Mouse (Mus musculus): Measurements from ENCODE around the gene Gm11492. TPM values are rescaled to one million over a fixed set of nuclear protein-coding genes. Genes with fewer than 3 reads are reported as not detected.
A peak's percentile ranks its signal among the peaks of the same experiment; 100 is the strongest.

The Gm11492 gene
- total RNA-seq (2021): not detected
- long read RNA-seq: 0 reads

DNA sequence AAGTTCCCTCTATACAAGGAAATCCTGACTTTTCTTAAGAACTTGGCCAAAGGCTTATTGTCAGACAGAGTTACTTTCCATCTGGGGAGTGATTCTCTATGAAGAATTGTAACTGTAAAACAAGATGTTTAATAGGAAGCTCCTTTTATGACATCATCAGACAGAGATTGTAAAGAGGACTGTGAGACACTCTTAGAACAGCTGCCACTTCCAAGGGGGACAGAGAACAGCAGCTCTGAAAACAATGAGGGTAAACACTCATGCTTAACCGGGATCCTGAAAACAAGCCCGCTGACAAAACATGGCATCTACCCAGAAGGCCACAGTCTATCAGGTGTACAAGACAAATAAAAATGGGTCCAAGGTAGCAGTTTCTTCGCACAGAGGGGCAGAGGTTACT, at the start of gene Gm11492:
Gene Gm11492 (plus strand): TSS at position 153 of the 400 bp plus-strand sequence.
- no peak for DNase-seq (ENCODE audit: low spot score in 2 of 2)

DNA sequence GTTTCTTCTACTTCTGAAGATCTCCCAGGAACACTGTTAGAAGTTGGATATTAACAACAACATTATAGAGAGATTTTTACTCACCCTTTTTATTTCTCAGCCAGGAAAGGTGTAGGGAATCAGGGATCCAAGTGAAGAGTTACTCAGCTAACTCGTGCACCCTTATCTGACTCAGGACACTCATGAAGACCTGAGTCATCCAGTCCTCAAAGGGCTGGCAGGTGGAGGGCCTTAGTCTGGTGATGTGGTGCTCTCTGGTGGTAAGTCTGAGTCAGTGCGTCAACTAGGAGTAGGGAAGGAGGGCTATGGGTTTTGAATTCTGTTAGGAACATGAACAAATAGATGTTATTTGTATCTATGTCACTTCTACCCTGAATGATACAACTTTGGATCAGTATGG, 47.2 kb upstream of the Gm11492 start:
- peak in 1 of 2 experiments; percentile 26 for DNase-seq (ENCODE audit: low spot score in 2 of 2)

DNA sequence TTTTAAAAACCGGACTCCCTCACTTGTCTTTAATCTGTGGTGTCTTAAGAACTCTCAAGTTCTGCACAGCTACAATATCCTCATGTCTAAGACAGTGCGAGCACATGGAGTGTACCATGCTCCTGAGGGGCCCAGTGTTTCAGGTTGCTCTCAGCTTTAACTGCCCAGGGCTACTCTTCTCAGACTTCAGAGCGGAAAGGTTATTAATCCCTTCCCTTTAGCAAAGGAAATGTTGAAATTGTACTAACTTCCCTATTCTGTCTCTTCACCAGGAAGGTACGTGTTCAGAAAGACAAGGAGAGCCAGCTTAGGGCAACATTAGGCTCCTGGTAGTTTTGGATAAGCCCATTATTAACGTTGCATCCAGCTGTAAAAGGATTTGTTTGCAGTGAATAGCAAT, 43.0 kb upstream of the Gm11492 start:
- DNase-seq (ENCODE audit: low spot score in 2 of 2): no peak

DNA sequence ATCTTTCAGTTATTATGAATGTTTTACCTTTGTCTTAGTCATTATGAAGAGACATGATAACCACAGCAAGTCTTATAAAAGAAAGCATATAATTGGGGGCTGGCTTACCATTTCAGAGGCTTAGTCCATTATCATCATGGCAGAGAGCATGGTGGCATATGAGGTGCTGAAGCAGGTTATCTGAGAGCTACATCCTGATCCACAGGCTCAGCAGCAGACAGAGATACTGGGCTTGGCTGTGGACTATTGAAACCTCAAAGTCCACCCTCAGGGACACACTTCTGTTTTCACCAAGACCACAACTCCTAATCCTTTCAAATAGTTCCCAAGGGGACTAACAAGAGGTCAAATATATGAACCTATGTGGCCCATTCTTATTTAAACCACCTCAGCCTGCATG, 42.5 kb upstream of the Gm11492 start:
- DNase-seq (ENCODE audit: low spot score in 2 of 2): no peak

DNA sequence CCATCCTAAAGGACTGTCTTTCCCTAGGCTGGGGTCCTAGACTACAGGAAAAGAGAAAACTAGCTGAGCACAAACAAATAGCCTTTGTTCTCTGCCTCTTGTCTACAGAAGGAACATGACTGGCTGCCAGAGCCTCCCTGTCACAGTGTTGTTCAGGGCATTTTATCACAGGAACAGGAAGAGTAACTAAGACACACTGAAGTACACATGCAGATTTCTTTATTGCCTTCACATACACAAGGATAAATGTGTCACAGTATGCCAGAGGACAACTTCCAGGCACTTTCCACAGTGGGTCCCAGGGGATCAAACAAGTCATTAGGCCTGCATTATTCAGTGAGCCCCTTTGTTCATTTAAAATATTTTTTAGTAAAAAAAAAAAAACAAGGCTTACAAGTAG, 41.7 kb upstream of the Gm11492 start:
- no peak for DNase-seq (ENCODE audit: low spot score in 2 of 2)

DNA sequence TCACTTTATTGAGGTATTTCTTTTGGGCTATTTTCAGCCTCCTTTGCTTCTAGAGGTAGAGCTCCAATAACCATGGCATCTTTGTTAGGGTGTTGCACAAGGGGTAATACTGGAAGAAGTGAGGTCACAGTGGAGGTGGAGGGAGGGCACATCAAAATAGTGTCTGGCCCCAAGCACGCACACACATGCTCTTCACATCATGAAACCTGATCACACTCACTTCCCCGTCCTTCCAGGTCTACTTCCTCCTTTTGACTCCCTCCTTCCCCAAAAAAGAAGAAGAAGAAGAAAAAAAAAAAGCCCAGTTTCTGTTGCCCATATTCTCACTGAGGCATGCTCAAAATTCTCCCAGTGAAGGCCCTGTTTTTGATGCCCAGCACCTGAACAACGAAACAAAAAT, 39.1 kb upstream of the Gm11492 start:
- no peak for DNase-seq (ENCODE audit: low spot score in 2 of 2)

DNA sequence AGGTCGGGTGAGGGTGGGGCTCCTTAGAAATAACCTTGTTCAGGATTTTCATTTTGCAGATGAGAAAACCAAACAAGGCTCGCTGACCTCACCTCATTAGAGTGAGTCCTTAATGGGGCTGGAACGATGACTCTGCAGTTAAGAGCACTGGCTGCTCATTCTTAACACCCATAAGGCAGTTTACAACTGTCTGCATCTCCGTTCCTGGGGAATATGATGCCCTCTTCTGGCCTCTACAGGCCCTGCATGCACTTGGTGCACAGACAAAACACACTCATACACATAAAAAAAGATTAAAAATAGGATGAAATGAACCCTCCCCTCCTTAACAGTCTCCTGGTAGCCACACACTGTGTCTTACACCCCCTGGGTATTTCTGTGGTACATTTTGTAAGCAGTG, 38.5 kb upstream of the Gm11492 start:
- DNase-seq (ENCODE audit: low spot score in 2 of 2): no peak

DNA sequence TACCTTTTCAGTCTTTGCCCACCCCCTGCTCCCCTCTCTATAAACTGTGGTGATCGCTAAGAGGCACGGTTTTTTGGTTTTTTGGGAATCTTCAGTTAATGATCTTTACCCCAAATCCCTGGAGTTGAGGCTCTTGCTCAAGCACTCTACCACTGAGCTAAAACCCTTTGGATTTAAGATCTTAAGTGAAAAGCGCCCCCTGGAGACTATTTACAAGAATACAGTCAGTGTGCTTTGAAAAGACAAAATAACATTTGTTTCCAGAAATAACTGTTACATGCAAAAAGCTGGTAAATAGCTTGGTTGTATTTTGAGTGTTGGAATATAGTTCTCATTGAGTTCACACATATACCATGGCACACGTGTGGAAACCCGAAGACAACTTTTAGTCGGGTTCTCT, 34.8 kb upstream of the Gm11492 start:
- DNase-seq (ENCODE audit: low spot score in 2 of 2): no peak

DNA sequence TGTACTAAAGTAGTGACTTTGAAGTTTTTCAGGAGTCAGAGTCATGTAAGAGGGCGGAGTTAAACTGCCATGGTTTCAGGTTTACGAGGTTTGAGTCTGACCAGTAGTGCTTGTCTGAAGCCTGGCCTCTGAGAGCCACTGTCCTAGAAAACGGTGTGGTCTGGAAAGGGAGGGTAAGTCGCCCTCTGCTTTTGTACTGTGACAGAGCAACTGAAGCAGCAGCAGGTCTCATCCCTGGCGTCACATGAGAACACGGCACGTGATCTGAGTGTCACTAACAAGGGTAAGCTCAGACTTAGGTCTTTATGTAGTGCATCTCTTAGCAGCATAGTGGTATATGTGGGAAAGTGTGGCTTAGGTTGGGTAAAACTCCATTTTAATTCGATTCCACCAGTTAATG, 24.2 kb upstream of the Gm11492 start:
- DNase-seq (ENCODE audit: low spot score in 2 of 2): no peak

DNA sequence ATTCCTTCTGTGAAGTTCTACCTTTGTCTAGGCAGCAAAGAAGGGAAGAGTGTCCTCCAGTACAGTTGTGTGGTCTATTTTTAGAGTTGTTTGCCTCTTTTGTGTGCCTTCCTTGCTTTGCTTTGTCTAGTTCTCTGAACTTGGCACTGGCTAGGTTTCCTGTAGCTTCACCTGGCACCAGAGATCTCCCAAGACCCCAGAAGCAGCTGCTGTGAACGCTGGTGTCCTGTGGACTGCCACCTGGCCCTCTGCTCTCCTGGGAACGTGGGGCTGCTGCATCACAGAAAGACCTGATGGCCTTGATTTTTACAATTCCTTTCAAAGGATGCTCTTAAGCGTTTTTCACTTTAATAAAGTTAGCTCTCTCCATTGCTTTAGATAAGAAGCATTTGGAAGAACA, 23.5 kb upstream of the Gm11492 start:
- no peak for DNase-seq (ENCODE audit: low spot score in 2 of 2)

DNA sequence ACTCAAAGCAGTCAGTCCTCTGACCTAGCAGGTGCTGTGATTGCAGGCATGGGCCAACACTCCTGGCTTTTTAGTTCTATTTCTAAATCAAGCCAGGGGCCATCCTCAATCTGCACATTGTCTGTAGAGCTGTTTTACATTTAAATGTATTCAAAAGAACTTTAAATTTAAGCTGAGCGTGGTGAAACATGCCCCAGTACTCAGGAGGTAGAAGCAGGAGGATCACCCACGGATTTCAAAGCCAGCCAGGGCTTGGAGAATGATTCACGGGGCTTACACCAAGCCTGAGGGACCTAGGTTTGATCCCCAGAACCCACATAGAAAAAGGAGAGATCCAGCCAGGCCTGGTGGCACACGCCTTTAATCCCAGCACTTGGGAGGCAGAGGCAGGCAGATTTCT, 13.1 kb upstream of the Gm11492 start:
- DNase-seq (ENCODE audit: low spot score in 2 of 2): no peak

DNA sequence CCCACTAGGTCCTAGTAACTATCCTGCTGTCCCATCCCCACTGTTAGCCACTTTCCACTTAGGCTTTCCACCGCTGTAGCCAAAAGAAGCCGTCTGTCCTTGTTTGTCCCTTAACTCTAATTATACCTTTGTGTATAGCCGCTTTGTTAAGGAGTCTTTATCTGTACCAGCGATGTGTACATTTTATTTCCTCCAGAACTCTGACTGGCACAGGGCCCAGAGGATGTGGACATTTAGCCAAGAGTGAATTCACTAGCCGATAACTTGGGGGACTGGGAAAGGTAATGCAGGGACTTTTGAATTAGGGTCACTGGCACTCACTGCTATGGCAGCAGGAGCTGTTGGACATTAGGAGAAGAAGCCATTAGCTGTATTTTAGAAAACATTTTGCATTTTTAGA, 12.1 kb upstream of the Gm11492 start:
- DNase-seq (ENCODE audit: low spot score in 2 of 2): no peak

DNA sequence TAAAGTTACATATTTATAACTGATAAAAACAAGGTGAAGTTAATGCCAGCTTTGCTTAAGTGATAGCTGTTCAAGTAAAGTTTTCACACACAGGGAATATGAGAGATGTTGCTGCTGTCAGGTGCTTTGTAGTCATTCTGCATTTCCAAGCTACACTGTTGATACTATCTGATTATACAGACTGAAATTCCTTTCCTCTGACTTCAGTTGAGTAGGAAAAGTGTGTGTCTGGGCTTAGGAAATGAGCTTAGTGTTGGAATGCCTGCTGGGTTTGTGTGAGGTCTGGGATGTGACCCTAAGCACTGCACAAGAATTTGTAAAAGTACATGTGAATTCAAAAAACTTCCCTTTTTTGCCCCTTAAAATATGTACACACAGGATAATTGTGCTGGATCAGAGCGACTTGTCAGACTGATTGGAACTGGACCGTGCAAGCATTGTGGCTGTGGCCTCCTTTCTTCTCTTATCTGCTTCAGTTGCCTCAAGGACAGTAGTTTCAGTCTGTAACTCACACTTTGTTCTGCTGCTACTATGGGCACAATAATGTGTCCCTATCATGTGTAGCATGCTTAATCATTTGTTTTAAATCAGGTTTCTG, 11.2 kb upstream of the Gm11492 start:
- no peak for DNase-seq (ENCODE audit: low spot score in 2 of 2)

DNA sequence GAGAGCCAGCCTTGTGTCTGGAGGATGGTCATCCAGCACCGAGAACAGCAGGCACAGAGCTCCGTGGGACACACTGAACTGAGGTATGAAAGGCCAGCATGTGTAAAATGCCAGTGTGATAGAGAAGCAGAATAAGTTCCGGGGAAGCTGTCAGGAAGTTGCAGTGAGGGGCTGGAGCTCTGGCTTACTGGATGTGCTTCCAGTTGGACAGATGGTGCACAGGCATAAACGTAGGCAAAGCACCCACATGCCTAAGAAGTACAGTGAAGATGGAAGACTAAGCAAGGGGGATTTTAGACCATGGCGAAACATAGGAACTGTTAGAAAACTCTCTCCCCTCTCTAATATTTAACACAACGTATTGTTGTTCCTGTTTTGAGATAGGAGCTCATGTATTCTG, 5.2 kb upstream of the Gm11492 start:
- no peak for DNase-seq (ENCODE audit: low spot score in 2 of 2)

DNA sequence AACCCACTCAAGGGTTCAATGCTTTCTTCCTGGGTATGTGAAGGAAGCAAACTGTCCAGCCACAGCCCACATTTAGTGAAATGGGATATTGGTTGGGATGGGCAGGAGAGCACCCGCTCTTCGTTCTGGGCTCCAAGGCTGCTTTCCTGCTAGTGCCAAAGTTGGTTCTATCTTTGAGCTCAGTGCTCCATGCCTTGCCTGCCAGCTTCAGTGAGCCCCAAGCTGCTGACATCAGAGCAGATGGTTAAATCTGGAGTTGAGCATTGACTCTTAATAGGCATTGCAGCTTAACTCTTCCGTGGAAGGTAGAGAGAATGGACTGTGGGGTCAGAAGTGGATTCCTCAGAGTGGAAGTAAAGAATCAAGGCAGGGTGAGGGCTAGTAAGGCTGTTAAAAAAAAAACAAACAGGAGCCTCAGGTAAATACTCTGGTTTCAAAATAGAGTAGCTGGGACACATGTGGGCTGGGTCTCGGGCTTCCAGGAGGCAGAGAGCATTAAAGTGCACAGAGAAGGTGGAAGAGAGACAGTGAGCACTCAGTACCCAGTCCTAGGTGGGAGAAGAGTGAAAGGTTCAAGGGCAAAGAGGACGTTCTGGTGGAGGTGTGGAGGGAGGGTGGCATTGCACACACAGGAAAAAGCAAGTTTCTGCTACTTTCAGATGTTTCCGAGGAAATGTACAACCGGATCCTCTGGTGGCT, 2.0 kb downstream of the Gm11492 start, which contains the start of gene Sept4:
Gene Sept4 (plus strand): TSS at position 649 of the 699 bp plus-strand sequence.
- DNase-seq (ENCODE audit: low spot score in 2 of 2): peak in 1 of 2 experiments; percentile 54

DNA sequence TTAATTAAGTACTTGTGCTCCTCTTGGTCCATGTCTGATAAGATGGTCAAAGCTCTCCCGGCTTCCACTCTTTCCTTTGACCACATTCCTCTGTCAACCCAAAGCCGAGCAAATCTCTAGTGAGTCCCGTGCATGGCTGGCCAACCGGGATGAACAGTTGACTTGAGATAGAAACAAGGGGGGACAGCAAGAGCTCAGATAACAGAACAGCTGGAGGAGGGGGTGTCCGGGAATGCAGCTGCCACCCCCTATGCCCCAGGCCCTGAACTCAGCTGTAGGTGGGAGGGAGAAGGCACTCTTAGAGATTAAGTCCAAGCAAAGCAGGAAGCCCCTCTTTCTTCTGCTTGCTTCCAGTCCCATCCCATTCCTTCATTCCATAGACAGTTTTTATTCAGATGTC, 4.3 kb downstream of the Gm11492 start:
- no peak for DNase-seq (ENCODE audit: low spot score in 2 of 2)

DNA sequence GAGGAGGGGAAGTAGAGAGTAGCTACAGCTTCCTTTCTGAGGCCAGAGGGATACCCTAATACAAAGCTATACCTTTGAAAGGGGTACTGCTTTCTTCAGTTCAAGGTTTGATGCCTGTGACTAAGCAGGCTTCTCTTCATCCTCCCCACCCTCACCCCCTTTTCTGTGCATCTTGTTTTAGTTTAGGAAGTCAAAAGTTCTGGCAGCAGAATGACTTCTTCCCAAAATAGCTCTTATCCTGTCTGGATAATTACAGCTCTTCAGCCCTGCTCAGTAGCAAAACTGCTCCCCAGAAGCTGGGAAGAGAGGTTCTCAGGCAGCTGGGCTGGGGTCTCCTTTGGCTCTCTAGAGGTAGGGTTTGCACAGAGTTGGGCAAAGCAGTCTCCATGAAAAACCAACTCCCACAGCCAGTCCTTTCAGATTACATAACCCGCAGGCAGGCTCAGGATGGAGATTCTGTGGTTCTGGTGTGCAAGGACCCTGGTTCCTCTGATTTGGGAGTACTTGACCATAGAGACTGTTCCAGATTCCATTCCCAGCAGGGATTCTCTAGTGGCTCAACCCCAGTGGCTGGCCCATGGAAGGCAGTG, 5.0 kb downstream of the Gm11492 start:
- no peak for DNase-seq (ENCODE audit: low spot score in 2 of 2)

DNA sequence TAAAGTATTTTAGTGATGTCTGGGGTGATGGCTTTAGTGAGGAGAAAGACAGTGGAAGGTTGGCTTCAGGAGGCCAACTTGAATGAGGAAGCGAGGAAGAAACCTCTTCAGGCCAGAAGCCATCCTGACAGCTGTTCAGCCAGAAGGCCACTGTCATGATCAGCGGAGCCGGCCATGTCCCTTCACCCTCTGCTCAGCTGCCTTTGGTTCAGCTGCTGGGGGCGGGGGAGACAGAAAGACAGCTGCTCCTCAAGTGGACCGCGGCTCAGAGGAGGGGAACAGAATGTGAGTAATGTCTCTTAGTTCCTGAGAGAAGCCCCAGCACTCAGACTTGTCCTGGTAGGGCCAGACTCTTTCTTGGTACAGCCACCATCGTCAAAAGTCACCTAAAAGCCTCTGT, 7.3 kb downstream of the Gm11492 start:
- no peak for DNase-seq (ENCODE audit: low spot score in 2 of 2)

DNA sequence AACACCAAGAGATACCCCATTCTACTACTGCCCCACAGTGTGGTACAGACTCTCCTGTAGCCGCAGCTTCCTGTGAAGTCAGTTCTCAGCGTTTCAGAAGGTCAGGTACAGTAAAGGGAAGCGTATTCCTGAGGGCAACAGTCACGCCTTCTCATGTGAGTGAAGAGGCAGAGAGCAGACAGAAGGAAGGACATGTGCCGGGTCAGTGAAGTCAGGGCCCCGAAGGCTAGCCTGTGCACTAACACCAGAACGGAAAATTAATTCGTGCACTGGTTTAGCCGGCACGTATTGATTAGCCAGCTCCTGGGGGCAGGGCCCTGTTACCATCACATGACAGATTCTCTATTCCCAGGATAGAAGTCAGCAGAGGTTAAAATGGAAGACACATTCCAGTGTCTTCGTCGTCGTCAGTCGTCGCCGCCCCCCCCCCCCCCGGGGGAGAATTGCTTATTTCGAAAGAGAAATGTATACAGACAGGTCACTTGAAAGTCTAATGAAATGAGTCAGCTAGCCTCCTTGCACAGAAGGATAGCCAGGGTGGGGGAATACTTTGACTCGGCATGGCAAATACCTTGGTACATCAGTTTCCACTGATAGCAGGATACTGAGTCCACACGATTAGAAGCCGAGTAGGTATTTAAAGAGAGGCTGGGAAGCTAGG, 8.2 kb downstream of the Gm11492 start:
- DNase-seq (ENCODE audit: low spot score in 2 of 2): no peak

DNA sequence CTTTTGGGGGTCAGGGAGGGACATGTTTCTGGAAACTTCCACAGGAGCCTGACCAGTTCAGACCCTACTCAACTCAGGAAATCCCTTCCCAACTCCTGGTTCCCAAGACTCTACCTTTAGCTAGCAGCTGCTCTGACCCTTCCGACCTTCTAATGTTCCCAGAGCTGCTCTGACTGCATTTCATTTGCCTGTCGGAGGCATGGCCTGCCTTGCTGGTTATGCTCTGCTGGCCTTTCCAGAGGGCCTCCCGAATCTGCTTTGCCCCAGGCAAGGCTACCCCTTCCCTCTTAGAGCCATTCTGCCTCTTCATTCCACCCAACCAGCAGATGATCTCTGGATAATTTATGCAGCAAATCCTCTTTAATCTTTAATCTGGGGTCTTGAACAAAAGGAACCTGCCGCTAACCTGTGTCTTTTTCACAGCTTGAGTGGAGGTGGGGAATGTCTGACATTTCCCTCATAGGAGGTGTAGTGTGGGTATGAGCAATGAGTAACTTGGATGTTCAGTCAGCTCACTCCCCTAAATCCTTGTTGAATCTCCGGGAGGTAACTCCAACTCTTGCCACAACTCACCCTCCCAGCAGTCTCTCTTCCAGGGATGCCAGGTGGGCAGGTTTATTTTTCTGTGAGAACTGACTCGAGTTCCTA, 11.3 kb downstream of the Gm11492 start:
- no peak for DNase-seq (ENCODE audit: low spot score in 2 of 2)

DNA sequence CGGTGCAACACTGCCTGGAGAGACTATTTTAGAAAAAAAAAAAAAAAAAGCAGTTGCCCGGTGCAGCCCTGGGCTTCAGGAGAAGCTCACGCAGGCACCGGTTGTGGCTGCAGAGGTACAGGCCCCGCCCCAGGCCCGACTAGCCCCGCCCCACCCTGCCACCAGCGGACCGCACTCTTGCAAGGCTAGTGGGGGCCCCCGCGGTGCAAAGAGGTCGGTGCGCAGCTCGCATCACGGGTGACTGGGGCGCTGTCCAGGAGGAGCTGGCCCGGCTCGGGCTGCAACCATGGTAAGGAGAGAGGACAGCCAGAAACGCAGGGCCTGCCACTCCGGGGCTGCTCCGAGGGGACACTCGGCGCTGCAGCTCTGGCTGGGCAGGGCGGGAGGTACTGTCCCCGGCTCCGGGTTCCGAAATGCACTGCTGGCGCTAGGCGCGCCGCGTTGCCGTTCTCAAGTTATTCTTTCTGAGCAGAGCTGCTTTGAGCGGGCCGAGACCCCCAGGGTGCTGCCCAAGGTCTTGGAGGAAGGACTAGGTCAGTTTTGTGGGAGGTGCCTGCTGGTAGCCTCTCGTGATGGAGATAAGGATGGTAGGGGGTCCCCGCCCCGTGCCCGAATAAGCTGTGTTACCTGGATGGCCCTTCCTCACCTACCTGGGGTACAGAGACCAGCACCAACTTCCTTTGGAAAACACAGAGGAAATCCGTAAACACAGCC, 12.0 kb downstream of the Gm11492 start:
- DNase-seq (ENCODE audit: low spot score in 2 of 2): peak; percentile 52 to 69

All from layer of hippocampus, adult 18-20 months (tissue).